Mouse (Mus musculus): ENCODE measurements at regions not wholly inside any gene's neighbourhood (a gene's known extent, or its start where the extent isn't known, plus 50 kb on each side); places are given as distances from the start of the nearest gene placed in this dataset.
"Not testable (repeated sequence)": the region's sequence is repeated elsewhere in the genome, so short reads cannot be mapped to it uniquely, and the experiment has no call there.

DNA sequence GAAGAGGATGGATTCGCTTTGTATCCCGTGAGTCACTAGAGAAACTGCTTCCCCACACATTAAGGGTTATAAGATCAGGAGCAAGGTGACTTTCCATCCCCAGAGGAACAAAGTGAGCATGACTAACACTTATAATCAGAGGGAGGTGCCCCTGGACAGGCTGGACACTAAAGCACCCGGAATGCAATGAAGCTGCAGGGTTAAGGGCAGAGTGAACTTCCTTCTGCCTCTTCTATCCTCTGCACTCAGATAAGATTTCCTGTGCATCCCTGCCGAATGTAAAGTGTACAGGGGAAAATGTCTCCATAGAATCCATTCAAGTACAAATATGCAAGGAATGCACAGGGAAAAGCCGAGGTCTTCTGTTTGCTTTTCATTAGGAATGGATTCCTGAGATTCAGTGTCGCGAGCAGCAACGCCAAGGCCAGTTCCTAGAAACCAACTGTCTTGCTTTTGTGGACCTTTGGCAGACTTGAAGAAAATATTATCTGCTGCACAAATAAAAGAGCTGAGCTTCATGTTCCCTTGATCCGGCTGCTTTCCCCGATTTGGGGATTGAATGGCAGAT, 58.5 kb upstream of the Fbxl7 start:
- peak; percentile 18 for DNase-seq (ENCODE audit: extremely low spot score, low spot score)

DNA sequence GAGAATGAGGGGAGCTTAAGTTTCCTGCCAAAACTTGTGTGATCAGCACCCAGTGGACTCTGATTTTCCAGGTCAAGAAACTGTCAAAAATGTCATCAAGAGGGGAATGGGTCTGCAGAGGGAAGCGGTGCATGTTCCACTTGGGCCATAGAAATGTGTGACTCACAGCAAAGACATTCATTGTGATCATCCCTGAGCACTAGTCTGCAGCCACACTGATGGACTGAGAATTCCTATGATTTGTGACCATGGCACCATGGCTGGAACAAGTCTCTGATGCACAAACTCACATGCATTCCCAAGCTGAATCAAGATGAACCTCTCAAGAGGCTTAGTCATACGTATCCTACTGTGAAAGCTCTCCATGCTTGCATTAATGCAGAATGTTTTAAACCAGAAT, 63.6 kb upstream of the Fbxl7 start:
- no peak for DNase-seq (ENCODE audit: extremely low spot score, low spot score)

DNA sequence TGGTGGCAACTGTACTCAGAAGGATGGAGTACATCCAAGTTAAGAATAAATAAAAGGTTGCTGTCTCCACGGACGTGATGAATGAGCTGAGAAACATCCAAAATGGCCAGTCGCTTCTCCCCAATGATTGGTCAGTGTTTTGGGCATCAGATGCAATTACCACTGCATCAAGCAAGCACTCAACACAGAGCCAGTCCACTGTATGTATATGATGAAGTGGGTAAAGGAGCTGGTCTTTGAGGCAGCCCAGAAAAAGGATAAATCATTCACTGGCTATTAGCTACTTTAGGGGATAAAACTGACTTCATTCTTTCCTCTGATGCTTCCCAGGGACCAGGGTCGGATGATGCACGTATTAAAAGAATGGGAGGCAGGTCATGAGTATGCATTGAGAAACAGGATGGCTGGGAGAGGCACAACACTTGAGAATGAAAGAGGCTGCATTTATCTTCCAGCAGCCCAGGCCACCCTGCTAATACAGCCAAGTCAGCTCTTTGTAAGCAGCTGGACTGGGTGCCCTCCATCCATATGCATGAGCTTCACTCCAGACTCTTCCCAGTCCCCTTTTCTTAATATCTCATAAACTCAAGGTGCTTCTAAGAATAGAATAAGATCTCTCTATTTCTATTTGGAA, 73.1 kb upstream of the Fbxl7 start:
- no peak for DNase-seq (ENCODE audit: extremely low spot score, low spot score)

DNA sequence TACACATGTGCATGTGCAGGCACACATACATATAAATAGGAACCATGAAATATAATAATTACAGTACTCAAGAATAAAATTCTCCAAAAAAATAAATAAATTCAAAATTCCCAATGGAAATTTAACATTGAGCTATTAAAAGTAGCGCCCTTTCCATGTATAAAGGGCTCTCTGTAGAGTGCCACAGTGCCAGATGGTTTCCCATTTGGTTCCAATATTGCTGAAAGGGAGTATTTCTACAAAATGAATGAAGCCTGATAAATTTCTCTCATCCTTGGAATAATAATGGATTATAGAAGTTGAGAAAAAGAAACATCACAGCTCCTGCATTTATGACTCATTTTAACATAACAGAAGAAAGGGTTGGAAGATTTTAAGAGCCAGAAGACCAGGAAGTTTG, 75.4 kb upstream of the Fbxl7 start:
- DNase-seq (ENCODE audit: extremely low spot score, low spot score): no peak

DNA sequence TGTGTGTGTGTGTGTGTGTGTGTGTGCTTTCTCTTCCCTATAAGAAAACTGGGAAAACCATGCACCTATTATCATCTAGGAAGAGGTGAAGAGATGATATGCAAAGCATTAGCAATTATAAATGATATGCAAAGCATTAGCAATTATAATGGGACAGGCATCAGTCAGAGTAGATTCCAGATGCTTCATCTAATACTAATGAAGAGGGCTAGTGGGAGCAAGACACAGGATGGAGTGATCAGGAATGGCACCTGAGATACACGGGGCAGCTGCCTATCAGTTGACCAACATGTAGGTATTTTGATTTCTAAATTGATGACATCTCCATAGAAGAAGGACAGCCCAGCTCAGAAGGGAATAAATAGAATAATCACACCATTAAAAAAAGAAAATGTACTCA, 97.7 kb upstream of the Fbxl7 start:
- DNase-seq (ENCODE audit: extremely low spot score, low spot score): no peak

DNA sequence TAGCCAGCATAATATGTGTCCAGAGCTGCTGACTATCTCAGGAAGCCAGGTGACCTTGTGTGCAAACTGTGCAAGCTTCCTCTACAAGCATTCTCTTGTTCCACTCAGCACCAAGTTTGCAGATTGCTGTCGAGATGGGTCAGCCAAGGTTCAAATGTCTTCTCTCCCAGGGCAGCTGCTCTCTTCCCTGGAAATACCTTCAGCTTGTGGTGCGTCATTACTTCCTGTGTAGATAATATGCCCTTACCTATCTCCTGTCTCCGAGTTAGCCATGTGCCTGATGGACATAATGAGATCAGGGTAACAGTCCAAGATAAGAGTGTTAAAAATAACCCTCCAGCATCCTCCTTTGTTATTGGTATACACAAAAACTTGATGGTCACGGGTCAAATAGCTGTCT, 113.7 kb upstream of the Fbxl7 start:
- DNase-seq (ENCODE audit: extremely low spot score, low spot score): no peak

DNA sequence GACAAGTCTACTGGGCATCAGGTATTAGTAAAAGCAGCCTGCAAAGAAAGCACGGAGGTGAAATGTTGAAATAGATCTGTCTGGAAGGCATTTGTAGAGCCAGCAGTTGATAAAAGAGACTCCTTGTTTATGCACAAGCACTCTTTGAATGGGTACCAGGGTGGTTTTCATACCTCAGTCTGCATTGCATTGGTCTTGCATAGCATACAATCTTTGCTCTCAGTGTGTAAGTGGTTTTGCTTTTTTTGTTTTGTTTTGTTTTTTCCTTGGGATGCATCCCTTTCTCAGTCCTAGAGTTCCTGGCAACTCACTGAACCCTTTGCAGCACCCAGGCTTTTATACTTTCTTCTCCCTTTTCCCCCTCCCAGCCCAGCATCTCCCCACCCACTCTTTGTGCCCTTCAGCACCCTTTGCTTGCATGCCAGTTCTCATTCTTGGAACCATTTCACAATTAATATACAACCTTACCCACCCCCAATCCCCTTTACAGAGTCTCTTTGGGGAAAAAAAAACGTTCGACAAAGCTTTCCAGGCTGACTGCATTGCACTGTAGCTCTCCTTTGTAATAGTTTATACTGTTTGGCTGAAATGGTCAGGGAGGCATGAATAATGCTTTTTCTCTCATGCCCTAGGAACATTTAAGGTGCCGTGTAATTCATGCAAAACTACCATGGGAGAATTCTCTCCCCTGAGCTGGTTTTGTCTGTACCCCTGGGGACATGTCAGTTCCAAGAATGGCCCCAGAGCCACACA, 118.7 kb upstream of the Fbxl7 start:
- DNase-seq (ENCODE audit: extremely low spot score, low spot score): no peak

DNA sequence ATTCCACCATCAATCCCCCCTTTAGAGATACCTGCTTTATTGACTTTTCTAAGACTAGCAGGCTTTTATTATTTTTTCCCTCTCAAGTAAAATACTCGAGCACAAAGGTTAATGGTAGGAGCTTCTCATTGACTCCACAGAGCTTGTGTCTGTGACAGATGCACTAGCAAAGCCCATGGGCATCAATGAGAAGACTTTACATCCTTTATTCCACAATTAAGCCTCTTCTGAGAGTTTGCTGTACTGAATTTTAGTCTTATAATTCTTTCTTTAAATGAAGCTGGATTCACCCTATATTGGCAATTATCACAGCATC, 119.2 kb upstream of the Fbxl7 start:
- DNase-seq (ENCODE audit: extremely low spot score, low spot score): no peak

DNA sequence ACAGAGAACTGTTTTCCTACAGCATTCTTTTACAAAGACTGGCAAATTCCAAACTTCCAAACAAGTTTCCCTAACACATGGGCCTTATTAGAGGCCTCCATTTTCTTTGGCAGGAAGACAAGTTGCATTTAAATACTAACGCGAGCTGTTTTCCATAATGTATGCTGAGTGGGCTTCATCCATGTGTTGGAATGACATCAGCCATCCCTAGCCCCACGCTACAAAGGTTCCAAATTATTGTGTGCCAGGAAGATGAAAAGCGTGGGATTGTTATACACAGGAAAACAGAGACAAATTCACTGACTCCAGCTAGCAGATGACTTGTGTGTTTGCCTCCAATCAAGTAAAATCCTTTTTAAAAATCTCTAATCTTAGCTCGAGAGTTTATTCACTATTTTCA, 125.1 kb upstream of the Fbxl7 start:
- no peak for DNase-seq (ENCODE audit: extremely low spot score, low spot score)

DNA sequence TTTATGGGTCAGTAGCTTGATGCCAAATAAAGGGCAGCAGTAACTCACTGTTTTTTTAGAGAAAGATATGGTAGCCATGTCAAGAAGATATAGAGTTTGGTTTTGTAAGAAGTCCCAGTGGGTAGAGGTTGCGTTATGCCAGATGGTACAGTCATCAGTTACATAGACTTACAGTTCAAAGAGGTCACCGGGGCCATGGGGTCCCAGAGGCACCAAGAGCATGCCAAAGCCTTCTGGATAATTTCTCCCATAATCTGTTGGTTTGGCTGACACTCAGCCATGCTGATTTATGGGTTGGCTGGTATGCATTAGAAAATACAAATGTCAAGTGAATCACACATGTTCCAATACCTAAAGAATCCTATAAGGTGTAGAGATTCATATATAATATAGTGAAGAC, 137.9 kb upstream of the Fbxl7 start:
- DNase-seq (ENCODE audit: extremely low spot score, low spot score): peak; percentile 49

DNA sequence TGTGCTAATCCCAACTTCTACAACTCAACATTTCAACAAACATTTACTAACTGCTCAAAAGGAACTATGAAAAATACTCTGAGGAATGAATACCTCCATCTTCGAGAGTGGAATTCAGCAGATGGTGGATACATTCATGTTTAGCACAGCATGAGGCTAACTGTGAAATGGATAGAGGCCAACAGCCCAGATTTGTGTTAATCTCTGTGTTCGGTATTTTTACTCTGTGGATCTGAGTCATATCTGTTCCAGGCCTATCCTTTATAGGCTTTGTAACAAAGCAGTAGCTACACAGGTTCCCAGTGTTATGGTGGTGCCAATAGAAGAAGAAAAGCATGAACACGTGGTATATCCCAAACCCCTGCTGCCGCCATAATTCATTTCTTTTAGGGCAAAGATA, 148.4 kb upstream of the Fbxl7 start:
- DNase-seq (ENCODE audit: extremely low spot score, low spot score): no peak

DNA sequence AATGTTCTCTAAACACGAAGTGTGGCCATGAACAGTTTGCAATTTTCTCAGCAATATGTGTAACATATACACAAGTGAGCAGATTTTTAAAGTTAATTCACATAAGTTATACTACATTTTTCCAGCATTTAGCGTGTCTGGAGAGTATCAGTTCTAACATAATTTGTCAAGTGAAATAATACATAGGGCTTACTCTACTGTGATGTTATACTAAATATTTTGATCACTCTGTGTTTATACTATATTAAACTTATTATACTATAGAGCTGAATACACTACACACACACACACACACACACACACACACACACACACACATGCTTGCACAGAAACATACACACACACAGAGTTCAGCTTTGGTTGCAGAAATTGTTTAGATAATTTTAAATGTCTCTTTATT, 155.3 kb upstream of the Fbxl7 start:
- no peak for DNase-seq (ENCODE audit: extremely low spot score, low spot score)

DNA sequence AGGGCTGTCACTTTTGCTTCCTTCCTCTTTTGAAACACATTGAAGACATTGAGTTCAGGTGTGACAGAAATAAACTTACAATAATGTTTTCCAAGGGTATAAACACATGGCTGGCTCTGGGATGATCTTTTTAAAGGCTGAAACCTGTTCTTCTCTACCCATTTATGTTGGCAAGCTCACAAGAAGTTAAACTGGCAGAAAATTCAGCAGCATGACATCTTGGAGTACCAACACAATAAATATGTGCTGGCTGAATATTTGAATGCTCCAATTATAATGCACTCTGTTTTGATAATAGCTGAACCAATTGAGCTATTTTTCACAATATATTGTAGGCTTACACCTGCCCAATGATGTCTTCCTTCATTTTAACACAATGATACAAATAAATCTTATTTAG, 168.1 kb upstream of the Fbxl7 start:
- no peak for DNase-seq (ENCODE audit: extremely low spot score, low spot score)

DNA sequence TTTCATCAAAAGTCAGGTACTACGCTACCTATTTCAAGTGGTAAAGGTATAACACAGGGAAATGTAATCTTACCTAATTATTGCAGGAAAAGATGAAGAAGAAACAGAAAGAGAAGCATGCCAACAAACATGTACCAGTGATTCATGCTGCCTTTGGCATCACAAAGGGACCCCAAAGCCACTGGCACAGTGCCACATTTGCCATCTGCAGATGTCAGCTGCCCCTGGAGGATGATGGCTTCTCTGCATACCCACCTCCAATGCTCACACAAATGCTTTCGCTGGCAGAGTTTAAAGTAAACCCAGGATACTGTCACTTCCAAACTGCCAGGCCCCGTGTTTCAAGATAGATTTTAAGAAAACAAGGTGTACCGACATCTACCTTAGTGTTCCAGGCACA, 168.6 kb upstream of the Fbxl7 start:
- no peak for DNase-seq (ENCODE audit: extremely low spot score, low spot score)

DNA sequence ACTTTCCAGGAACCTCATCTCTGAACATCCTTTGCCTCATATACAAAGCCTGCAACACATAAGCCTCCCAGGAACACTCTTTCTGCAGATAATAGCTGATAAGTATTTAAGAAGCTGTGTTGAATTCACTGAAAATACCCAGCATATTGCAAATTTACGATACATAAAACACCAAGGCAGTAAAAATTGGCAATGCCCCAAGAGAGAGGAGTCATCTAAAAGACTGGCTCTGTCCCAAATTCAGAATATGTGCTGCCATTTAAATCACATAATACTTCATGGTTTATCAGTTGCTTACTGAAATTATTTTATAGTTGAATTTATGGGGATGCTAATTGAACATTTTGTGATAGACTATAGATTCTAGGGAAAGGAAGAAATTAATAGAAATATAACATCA, 172.3 kb upstream of the Fbxl7 start:
- DNase-seq (ENCODE audit: extremely low spot score, low spot score): no peak

DNA sequence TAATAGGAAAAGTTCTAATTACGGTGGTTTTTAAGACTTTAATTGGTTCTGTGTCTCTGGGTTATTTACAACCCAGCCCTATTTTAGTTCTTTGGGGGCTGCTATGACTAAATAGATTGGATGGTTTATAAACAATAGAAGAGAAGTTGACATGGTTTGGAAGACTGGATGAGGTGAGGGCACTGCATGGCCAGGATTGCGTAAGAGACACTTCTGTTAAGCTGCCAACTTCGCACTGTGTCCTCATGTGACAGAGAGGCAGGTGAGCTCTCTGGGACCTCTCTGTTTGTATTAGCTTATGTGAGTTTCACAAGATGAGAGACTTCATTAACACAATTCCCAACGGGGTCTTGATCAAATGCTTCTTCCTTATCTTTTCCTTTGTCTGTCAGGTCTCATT, 182.5 kb upstream of the Fbxl7 start:
- no peak for DNase-seq (ENCODE audit: extremely low spot score, low spot score)

DNA sequence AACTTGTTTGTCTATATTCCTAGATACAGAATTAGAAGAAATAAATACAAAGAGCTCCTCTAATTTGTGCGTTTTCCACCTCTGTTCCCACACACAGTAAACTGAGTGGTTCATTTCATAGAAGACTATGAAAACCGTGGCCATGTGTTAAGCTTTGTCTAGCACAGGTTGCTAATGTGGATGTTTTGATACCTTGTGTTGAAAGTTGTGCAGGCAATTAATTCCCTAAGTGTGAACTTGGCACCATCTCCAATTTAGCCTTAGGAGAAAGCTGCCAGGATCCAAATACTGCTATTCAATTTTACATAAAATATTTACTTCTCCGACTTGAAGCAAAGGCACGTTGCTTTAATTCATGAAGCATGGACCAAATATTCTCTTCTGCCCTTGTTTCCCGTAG, 187.4 kb upstream of the Fbxl7 start:
- no peak for DNase-seq (ENCODE audit: extremely low spot score, low spot score)

DNA sequence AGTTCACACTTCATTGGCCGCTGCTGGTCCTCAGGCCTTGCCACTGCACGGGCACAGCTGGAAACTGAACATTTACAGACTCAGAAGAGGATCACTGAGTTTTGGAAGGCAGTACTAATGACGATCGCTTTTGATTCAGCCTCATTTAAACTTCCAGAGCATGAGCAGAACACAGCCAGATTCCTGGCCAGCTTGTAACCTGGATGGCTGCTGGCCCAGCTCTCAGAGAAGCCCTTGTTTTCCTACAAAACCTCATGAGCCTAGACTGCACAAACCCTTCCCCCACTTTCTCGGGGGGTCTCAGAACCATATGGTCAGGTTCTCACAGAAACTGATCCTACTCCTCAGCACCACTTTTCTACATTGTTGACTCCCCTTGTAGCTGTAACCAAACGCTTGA, 188.2 kb upstream of the Fbxl7 start:
- no peak for DNase-seq (ENCODE audit: extremely low spot score, low spot score)

DNA sequence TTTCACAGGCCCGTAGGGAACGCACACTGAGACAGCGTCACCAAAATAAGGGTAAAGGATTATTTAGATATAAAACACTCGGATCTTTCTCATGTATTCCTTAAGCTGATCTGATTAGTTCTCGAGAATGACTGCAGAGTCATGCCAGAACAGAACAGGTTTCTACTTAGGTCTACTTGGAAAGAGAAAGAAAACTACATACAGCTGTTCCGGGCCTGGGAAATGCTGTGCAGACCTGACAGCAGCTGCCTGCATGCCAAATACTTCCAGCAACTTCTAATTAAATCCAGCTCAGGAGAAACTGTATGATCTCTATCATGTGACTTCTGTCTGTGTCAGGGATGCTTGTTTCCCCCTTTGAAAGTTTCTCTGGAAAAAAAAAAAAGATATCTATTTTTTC, 193.8 kb upstream of the Fbxl7 start:
- DNase-seq (ENCODE audit: extremely low spot score, low spot score): no peak

DNA sequence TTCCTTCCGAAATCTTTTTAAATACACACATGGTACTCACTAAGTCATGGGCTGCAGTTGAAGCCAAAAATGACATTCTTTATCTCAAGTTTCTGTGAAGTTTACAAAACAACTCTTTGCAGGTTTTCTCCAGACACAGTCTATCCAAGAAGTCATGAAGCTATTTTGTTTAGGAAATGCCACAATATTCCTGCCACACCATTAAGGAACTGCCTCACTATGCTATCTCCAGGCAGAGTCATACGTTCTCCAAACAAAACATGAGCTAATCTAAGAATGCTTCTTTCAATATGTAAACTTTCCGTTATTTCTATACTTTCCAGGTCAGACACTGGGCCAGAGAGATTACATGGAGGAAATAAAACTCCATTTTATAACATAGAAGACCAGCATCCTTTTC, 198.7 kb upstream of the Fbxl7 start:
- DNase-seq (ENCODE audit: extremely low spot score, low spot score): no peak

DNA sequence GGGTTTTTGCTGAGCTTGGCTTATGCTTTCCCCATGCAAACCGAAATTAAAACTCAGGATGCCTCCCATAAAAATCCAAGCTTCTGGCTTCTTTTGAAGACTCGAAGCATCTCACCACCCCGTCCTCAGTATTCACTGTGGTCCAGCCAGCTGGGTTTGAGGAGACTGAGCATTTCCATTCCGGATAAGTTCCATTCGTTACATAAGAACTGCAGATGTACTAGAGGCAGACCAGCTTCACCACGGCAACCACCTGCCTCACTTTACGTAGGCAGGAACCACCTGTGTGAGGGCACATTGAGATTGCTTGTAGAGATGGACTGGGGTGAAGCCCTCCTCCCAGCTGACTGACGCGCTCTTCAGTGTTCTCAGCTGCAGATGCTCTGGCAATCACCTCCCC, 199.9 kb upstream of the Fbxl7 start:
- DNase-seq (ENCODE audit: extremely low spot score, low spot score): no peak

DNA sequence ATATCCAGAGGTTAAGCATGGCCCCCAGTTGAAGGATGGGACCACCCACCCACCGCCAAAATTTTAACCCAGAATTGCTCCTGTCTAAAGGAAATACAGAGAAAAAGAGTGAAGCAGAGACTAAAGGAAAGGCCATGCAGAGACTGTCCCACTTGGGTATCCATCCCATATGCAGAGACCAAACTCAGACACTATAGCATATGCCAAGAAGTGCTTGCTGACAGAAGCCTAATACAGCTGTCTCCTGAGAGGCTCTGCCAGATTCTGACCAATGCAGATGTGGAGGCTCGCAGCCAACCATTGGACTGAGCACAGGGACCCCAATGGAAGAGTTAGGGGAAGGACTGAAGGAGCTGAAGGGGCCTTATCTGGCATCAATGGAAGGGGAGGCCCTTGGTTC, 206.2 kb upstream of the Fbxl7 start:
- DNase-seq (ENCODE audit: extremely low spot score, low spot score): not testable (repeated sequence)

DNA sequence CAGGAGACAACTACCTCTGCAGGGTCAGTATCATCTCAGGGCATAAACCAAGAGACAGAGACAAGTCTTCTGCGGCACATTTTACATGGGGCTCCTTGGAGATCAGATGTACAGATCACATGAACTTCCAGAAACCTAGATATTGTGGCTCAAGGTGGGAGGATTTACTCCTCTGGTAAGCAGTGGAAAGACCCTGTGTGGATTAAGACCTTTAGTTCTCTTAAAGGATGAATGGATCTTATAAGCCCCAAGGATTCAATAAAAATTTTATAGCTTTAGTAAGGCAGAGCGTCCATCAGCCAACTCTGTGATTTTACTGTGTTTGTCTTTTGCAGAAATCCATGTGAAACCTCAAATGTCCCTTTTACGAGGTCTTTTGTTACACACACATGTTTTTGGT, 213.8 kb upstream of the Fbxl7 start:
- no peak for DNase-seq (ENCODE audit: extremely low spot score, low spot score)
